Mouse (Mus musculus): ENCODE results near the gene Slc5a3. TPM values are rescaled to one million over a fixed set of nuclear protein-coding genes. Genes with fewer than 3 reads are reported as not detected.

Gene Slc5a3
- 2.4 and 2.8 TPM in 2 replicates for polyA plus RNA-seq (2016; fragmentation: Nextera tagmentation; extraction: Ambion mirVana)

- H3K4me3 ChIP-seq: peak within 1 kb of the TSS; percentile 92
- WGBS (ENCODE audit: insufficient replicate concordance): under 1% methylated on average over 83 of the region's 99 CpGs
- peak within 1 kb of the TSS; percentile 73 for H3K27ac ChIP-seq
- peaks cover 23% of the 10 kb centered on the region for H3K36me3 ChIP-seq
- peak; percentile 92 for ATAC-seq
- H3K4me2 ChIP-seq: peak within 1 kb of the TSS; percentile 100
- H3K4me1 ChIP-seq: peaks cover 21% of the 10 kb centered on the region
- peak within 1 kb of the TSS; percentile 89 for H3K9ac ChIP-seq
- peaks cover 10% of the 10 kb centered on the region for H3K9me3 ChIP-seq (replicated peaks)
- H3K27me3 ChIP-seq (replicated peaks): no peaks in the 10 kb centered on the region
Measured at GRCm38 (mm10) chr16:92057852-92058643, at the start of gene Slc5a3, which contains the start of the genes Mrps6 and Gm49711. TSS of gene Slc5a3 (plus strand) at chr16:92058322. TSS of gene Mrps6 (plus strand) at chr16:92058270. TSS of gene Gm49711 (plus strand) at chr16:92058316.

GRCm38 (mm10) chr16:92009586-92009985 lies 48.5 kb upstream of the Slc5a3 start:
- no peak for ATAC-seq
- Histone ChIP-seq H3K27me3 (replicated peaks) (no peaks in the 10 kb centered on the region), H3K4me2 (no peak overlapping the region), H3K27ac (no peak overlapping the region), H3K36me3 (no peaks in the 10 kb centered on the region), H3K9me3 (replicated peaks) (no peaks in the 10 kb centered on the region), H3K4me1 (no peaks in the 10 kb centered on the region), H3K9ac (no peak overlapping the region), H3K4me3 (no peak overlapping the region)
- WGBS (ENCODE audit: insufficient replicate concordance): 67% methylated on average over 2 of the region's 2 CpGs

GRCm38 (mm10) chr16:92016792-92017191 lies 41.3 kb upstream of the Slc5a3 start:
- Histone ChIP-seq H3K4me3 (no peak overlapping the region), H3K4me2 (no peak overlapping the region), H3K9ac (no peak overlapping the region), H3K27ac (no peak overlapping the region), H3K36me3 (no peaks in the 10 kb centered on the region), H3K9me3 (replicated peaks) (no peaks in the 10 kb centered on the region), H3K27me3 (replicated peaks) (peaks cover 14% of the 10 kb centered on the region; the same call in 1 of the 2 replicates), H3K4me1 (peaks cover 3% of the 10 kb centered on the region)
- 69% methylated on average over 8 of the region's 8 CpGs for WGBS (ENCODE audit: insufficient replicate concordance)
- no peak for ATAC-seq

- 7% methylated on average over 26 of the region's 26 CpGs for WGBS (ENCODE audit: insufficient replicate concordance)
- peaks cover 18% of the 10 kb centered on the region for H3K4me1 ChIP-seq
- H3K4me3 ChIP-seq: peak overlapping the region; percentile 23
- H3K27me3 ChIP-seq (replicated peaks): peaks cover 14% of the 10 kb centered on the region; the same call in 1 of the 2 replicates
- no peak for ATAC-seq
- H3K27ac ChIP-seq: no peak overlapping the region
- no peaks in the 10 kb centered on the region for H3K36me3 ChIP-seq
- H3K4me2 ChIP-seq: peak overlapping the region; percentile 55
- no peaks in the 10 kb centered on the region for H3K9me3 ChIP-seq (replicated peaks)
- no peak overlapping the region for H3K9ac ChIP-seq
Measured at GRCm38 (mm10) chr16:92019141-92020118, 38.7 kb upstream of the Slc5a3 start.

- no peak for ATAC-seq
- WGBS (ENCODE audit: insufficient replicate concordance): 47% methylated on average over 12 of the region's 12 CpGs
- no peak overlapping the region for H3K27ac ChIP-seq
Measured at GRCm38 (mm10) chr16:92021656-92022400, 36.3 kb upstream of the Slc5a3 start.

GRCm38 (mm10) chr16:92022494-92023283 lies 35.4 kb upstream of the Slc5a3 start:
- no peaks in the 10 kb centered on the region for H3K36me3 ChIP-seq
- no peaks in the 10 kb centered on the region for H3K9me3 ChIP-seq (replicated peaks)
- H3K4me2 ChIP-seq: no peak overlapping the region
- no peak overlapping the region for H3K27ac ChIP-seq
- peaks cover 14% of the 10 kb centered on the region; the same call in 1 of the 2 replicates for H3K27me3 ChIP-seq (replicated peaks)
- H3K9ac ChIP-seq: no peak overlapping the region
- no peak for ATAC-seq
- peaks cover 18% of the 10 kb centered on the region for H3K4me1 ChIP-seq
- H3K4me3 ChIP-seq: no peak overlapping the region
- 45% methylated on average over 20 of the region's 20 CpGs for WGBS (ENCODE audit: insufficient replicate concordance)

More at GRCm38 (mm10) chr16:92021656-92022400, 36.3 kb upstream of the Slc5a3 start:
- Histone ChIP-seq H3K36me3 (no peaks in the 10 kb centered on the region), H3K4me2 (no peak overlapping the region), H3K4me3 (no peak overlapping the region), H3K27me3 (replicated peaks) (peaks cover 14% of the 10 kb centered on the region; the same call in 1 of the 2 replicates), H3K9ac (no peak overlapping the region), H3K9me3 (replicated peaks) (no peaks in the 10 kb centered on the region), H3K4me1 (peaks cover 18% of the 10 kb centered on the region)

- H3K27me3 ChIP-seq (replicated peaks): no peaks in the 10 kb centered on the region
- WGBS (ENCODE audit: insufficient replicate concordance): 62% methylated on average over 3 of the region's 3 CpGs
- H3K4me2 ChIP-seq: no peak overlapping the region
- no peak overlapping the region for H3K9ac ChIP-seq
- no peak overlapping the region for H3K4me3 ChIP-seq
- no peak overlapping the region for H3K27ac ChIP-seq
- ATAC-seq: no peak
- no peaks in the 10 kb centered on the region for H3K9me3 ChIP-seq (replicated peaks)
- H3K36me3 ChIP-seq: no peaks in the 10 kb centered on the region
- H3K4me1 ChIP-seq: no peaks in the 10 kb centered on the region
Measured at GRCm38 (mm10) chr16:92033286-92033685, 24.8 kb upstream of the Slc5a3 start.

GRCm38 (mm10) chr16:92034676-92035075 lies 23.4 kb upstream of the Slc5a3 start:
- no peaks in the 10 kb centered on the region for H3K36me3 ChIP-seq
- H3K9me3 ChIP-seq (replicated peaks): no peaks in the 10 kb centered on the region
- no peaks in the 10 kb centered on the region for H3K27me3 ChIP-seq (replicated peaks)
- WGBS (ENCODE audit: insufficient replicate concordance): 50% methylated on average over 5 of the region's 5 CpGs
- no peak for ATAC-seq
- no peak overlapping the region for H3K27ac ChIP-seq
- no peaks in the 10 kb centered on the region for H3K4me1 ChIP-seq
- H3K4me3 ChIP-seq: no peak overlapping the region
- no peak overlapping the region for H3K4me2 ChIP-seq
- H3K9ac ChIP-seq: no peak overlapping the region

GRCm38 (mm10) chr16:92036701-92037100 lies 21.4 kb upstream of the Slc5a3 start:
- Histone ChIP-seq H3K9ac (no peak overlapping the region), H3K4me1 (no peaks in the 10 kb centered on the region), H3K36me3 (no peaks in the 10 kb centered on the region), H3K27ac (no peak overlapping the region), H3K4me3 (no peak overlapping the region), H3K9me3 (replicated peaks) (no peaks in the 10 kb centered on the region), H3K27me3 (replicated peaks) (no peaks in the 10 kb centered on the region), H3K4me2 (no peak overlapping the region)
- ATAC-seq: no peak
- WGBS (ENCODE audit: insufficient replicate concordance): 56% methylated on average over 8 of the region's 8 CpGs

- H3K27ac ChIP-seq: no peak overlapping the region
- no peaks in the 10 kb centered on the region for H3K4me1 ChIP-seq
- 73% methylated on average over 21 of the region's 21 CpGs for WGBS (ENCODE audit: insufficient replicate concordance)
- H3K9me3 ChIP-seq (replicated peaks): no peaks in the 10 kb centered on the region
- no peak for ATAC-seq
- no peak overlapping the region for H3K9ac ChIP-seq
- H3K27me3 ChIP-seq (replicated peaks): no peaks in the 10 kb centered on the region
- no peak overlapping the region for H3K4me3 ChIP-seq
- H3K36me3 ChIP-seq: no peaks in the 10 kb centered on the region
- no peak overlapping the region for H3K4me2 ChIP-seq
Measured at GRCm38 (mm10) chr16:92037891-92038607, 20.1 kb upstream of the Slc5a3 start.
